Mouse (Mus musculus): Measurements from ENCODE around the gene Fn3krp.

- TF ChIP-seq CTCF (IDR thresholded peaks at IDR 0.05; ENCODE audit: low read depth) (no peak), EP300 (IDR thresholded peaks at IDR 0.05; ENCODE audit: low read depth) (no peak)
Measured at GRCm38 (mm10) chr11:121420379-121420778, 822 bp upstream of the Fn3krp start.
